Mouse (Mus musculus): ENCODE results near the gene Coil.

DNA sequence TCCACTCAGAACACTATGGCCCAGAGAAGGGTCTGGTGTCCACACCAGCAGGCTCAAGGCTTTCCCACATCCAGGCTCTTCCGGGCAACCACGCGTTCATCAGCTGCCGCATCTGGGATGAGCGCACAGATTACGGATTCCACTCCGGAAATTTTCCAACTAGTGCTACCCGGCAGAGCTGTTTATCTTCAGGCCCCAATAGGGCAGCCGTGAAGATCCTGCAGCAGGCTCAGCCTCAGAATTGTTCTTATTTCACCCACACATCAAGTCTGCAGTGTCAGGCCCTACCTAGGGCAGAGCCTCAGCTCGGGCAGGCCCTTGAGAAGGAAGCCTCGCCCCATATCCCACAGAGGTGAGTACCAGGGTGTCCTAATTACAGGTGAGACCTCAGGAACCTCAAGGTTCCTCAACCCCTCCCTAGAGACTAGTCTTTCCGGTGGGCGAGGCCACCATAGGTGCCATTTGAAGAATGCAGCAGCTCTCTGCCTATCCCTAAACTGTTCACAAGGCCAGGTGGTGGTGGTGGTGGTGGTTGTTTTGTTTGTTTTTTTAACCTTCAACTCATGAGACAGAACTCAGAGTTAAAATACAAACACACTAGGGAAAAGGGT lies 19.3 kb upstream of the Coil start:
- no peak for TF ChIP-seq POLR2A (IDR thresholded peaks at IDR 0.05; ENCODE audit: extremely low read depth, insufficient read depth, low read length)
- TF ChIP-seq CTCF (IDR thresholded peaks at IDR 0.05; ENCODE audit: low read depth, low read length): no peak
